Mouse (Mus musculus) spleen, adult 2 months (tissue): ENCODE measurements at regions not wholly inside any gene's neighbourhood (a gene's known extent, or its start where the extent isn't known, plus 50 kb on each side); places are given as distances from the start of the nearest gene placed in this dataset.

ENCODE experiments used
- CTCF ChIP-seq: fragments of 200-500 bp; IDR thresholded peaks from 2 replicates; pipeline ENCODE4 v1.5.1; 2011; ENCODE audit warnings: mild to moderate bottlenecking, inconsistent platforms; ENCODE audit not compliant: insufficient read depth, insufficient read length, insufficient replicate concordance; ENCODE audit errors: extremely low read depth
- POLR2A ChIP-seq: fragments of 200-500 bp; IDR thresholded peaks from 2 replicates; pipeline ENCODE4 v1.6.1; 2011; ENCODE audit warnings: low read depth, low read length, inconsistent platforms

DNA sequence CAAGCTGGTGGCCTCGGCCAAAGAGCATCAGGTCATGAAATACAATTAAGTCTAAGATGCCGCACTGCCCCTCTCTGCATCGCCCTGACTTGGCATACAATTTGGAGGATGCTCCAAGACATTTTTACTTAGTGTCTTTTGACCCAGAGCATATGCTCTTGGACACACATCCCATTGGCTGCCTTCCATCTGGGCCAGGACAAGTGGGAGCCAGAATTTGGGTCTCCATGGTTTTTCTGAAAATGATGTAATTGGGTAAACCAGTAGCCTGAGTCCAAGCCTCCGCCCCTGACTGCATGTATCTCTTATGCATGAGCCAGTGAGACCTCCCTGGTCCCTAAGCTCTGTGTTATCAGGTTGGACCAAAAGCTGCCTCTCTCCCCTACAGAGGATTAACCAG lies 117.1 kb upstream of the Rpl38 start:
- no peak for TF ChIP-seq CTCF
- no peak for TF ChIP-seq POLR2A
